Mouse (Mus musculus) cortical plate, adult 2 months (tissue): ENCODE data around the gene Slc7a11.

Source experiments
- CTCF ChIP-seq: fragments of 200-500 bp; IDR thresholded peaks from 2 replicates; pipeline ENCODE4 v1.5.1; 2011; ENCODE audit warnings: mild to moderate bottlenecking, control low read depth, low read length; ENCODE audit not compliant: insufficient read depth; ENCODE audit errors: extremely low read depth
- POLR2A ChIP-seq: fragments of 200-500 bp; IDR thresholded peaks from 2 replicates; pipeline ENCODE4 v1.6.1; 2011; ENCODE audit warnings: mild to moderate bottlenecking, low read length, control low read depth; ENCODE audit not compliant: insufficient read depth; ENCODE audit errors: extremely low read depth

DNA sequence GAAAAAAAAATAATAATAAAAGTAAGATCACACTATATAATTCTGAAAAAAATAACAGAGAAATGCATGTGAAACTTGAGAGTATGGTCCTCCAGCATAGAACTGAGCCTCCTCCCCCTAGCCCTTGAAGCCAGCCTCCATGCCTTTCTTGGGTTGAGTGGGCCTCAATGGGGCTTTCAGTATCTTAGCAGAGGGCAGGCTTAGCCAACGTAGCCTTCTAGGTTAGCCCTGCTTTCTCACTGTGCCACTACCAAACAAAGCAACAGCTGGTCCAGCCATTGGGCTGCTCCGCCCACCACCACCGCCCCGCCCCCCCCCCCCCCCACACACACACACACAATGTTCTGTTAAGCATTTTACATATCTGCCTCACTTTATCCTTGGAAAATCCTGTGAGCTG, 56.1 kb downstream of the Slc7a11 start:
- no peak for TF ChIP-seq CTCF
- TF ChIP-seq POLR2A: no peak
